Mouse (Mus musculus) forebrain, embryonic 16.5 days (tissue): ENCODE results near the gene Gimap3. TPM values are rescaled to one million over a fixed set of nuclear protein-coding genes. Genes with fewer than 3 reads are reported as not detected.

Source experiments
- ATAC-seq: fragments of 200-750 bp; cut with Nextera tagmentation; 2 replicates; pipeline ENCODE4 v1.8.0; 2017; ENCODE audit warnings: mild to moderate bottlenecking, moderate library complexity
- H3K27ac ChIP-seq: fragments of 300-500 bp; sonication (generic); 2 replicates; pipeline ENCODE4 v1.5.1; 2014; ENCODE audit warnings: low read length, control low read depth
- H3K27me3 ChIP-seq: fragments of 300-500 bp; sonication (generic); replicated peaks from 2 replicates; pipeline ENCODE4 v1.6.1; 2014; ENCODE audit warnings: low read length; ENCODE audit not compliant: control insufficient read depth, insufficient read depth
- H3K36me3 ChIP-seq: fragments of 300-500 bp; sonication (generic); 2 replicates; pipeline ENCODE4 v1.6.1; 2014; ENCODE audit not compliant: control insufficient read depth, insufficient read depth
- H3K4me1 ChIP-seq: fragments of 300-500 bp; sonication (generic); replicated peaks from 2 replicates; pipeline ENCODE4 v1.6.1; 2014; ENCODE audit warnings: low read length; ENCODE audit not compliant: control insufficient read depth, insufficient read depth
- H3K4me2 ChIP-seq: fragments of 300-500 bp; sonication (generic); 2 replicates; pipeline ENCODE4 v1.6.1; 2014; ENCODE audit warnings: mild to moderate bottlenecking, low read length, control low read depth
- H3K4me3 ChIP-seq: fragments of 300-500 bp; sonication (generic); replicated peaks from 2 replicates; pipeline ENCODE4 v1.5.1; 2014; ENCODE audit warnings: mild to moderate bottlenecking, low read length, control low read depth
- H3K9ac ChIP-seq: fragments of 300-500 bp; sonication (generic); replicated peaks from 2 replicates; pipeline ENCODE4 v1.6.1; 2014; ENCODE audit warnings: low read depth, low read length, control low read depth
- H3K9me3 ChIP-seq: fragments of 300-500 bp; sonication (generic); 2 replicates; pipeline ENCODE4 v1.6.1; 2016; ENCODE audit warnings: low read length; ENCODE audit not compliant: control insufficient read depth
- WGBS: fragments of 180-500 bp; shearing (Covaris S2); extraction: QIAGEN DNeasy Blood & Tissue Kit; methylation state at CpG from one replicate; pipeline ENCODE4 v1.1.7; 2014; 5-methylcytosine and 5-hydroxymethylcytosine counted together
- polyA plus RNA-seq: library from polyadenylated mRNA; unstranded; fragments of >200 nt; fragmentation: Nextera tagmentation; extraction: Ambion mirVana; gene quantifications from 2 replicates; pipeline ENCODE4 v1.2.1, GENCODE M21; 2015

Gimap3 gene
- not detected in 2 replicates for polyA plus RNA-seq

DNA sequence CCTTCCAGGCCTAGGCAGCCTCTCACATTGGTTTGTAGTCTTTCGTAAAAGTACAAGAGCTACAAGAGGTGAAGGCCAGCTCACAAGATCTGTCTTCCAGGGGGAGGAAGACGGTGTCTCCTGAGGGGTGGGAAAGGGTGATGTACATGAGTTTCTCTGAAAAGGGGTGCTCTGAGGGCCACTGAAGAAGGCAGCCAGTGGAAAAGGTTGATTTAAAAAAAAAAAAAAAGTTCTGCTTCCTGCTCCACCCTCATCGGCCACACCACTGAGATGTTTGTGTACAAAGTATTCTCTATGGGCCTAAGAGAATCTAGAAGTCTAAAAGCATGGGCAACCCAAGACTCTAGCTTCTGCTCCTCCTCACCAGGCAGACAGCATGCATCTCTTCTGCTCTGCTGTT lies at the start of gene Gimap3:
Gene Gimap3, minus strand, starts transcription at position 156 of the 400 bp plus-strand sequence.
- 94% methylated on average over 3 of the region's 3 CpGs for WGBS

DNA sequence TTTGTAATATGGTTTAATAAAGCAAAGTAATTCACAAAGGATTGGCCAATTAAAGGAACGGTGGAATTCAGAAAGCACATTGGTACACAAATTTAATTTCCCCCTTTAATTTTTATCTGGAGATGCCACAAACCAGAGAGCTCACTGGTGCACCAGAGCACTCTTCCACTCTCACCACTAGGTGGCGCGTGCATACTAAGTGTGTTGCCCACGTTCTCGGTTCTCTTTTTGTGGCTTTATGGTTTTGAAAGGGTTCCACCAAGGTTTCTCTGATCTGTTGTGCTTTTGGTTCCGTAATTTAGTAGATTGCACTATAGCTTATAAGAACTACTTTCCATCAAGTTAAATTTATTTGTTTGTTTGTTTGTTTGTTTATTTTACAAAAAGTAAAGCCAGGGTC lies 47.2 kb upstream of the Gimap3 start:
- ATAC-seq = peak; percentile 57; the same call in 1 of the 2 replicates
- 3% methylated on average over 6 of the region's 6 CpGs for WGBS
- H3K4me3 ChIP-seq = no peak overlapping the region

More for the DNA sequence above, at the start of gene Gimap3:
- H3K9me3 ChIP-seq = no peaks in the 10 kb centered on the region
- H3K27me3 ChIP-seq = no peaks in the 10 kb centered on the region
- H3K9ac ChIP-seq = no peak within 1 kb of the TSS
- no peaks in the 10 kb centered on the region for H3K36me3 ChIP-seq
- no peak within 1 kb of the TSS for H3K4me2 ChIP-seq
- H3K4me3 ChIP-seq = no peak within 1 kb of the TSS
- no peak for ATAC-seq
- H3K4me1 ChIP-seq = no peaks in the 10 kb centered on the region
- H3K27ac ChIP-seq = no peak within 1 kb of the TSS

DNA sequence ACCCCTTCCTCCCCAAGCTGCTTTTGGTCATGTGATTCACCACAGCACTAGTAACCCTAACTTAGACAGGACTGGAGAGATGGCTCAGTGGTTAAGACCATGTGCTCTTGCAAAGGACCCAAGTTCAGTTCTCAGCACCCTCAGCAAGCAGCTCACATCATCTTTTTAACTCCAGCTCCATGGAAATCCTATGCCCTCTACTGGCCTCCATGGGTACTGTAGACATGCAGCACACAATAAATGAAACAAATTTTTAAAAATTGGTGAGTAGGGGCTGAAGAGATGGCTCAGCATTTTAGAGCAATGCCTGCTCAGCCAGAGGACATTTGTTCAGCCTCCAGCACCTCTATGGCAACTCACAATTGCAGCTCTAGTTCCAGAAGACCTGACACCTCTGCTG lies 44.4 kb upstream of the Gimap3 start:
- H3K4me2 ChIP-seq = no peak overlapping the region
- H3K27me3 ChIP-seq = no peaks in the 10 kb centered on the region
- no peaks in the 10 kb centered on the region for H3K36me3 ChIP-seq
- no peaks in the 10 kb centered on the region for H3K9me3 ChIP-seq
- no peak overlapping the region for H3K27ac ChIP-seq
- H3K4me1 ChIP-seq = no peaks in the 10 kb centered on the region
- H3K9ac ChIP-seq = no peak overlapping the region
- no peak overlapping the region for H3K4me3 ChIP-seq
- ATAC-seq = no peak

More for the DNA sequence above, 47.2 kb upstream of the Gimap3 start:
- no peaks in the 10 kb centered on the region for H3K4me1 ChIP-seq
- H3K27me3 ChIP-seq = no peaks in the 10 kb centered on the region
- no peaks in the 10 kb centered on the region for H3K9me3 ChIP-seq
- H3K4me2 ChIP-seq = no peak overlapping the region
- no peaks in the 10 kb centered on the region for H3K36me3 ChIP-seq
- H3K9ac ChIP-seq = no peak overlapping the region
- no peak overlapping the region for H3K27ac ChIP-seq

DNA sequence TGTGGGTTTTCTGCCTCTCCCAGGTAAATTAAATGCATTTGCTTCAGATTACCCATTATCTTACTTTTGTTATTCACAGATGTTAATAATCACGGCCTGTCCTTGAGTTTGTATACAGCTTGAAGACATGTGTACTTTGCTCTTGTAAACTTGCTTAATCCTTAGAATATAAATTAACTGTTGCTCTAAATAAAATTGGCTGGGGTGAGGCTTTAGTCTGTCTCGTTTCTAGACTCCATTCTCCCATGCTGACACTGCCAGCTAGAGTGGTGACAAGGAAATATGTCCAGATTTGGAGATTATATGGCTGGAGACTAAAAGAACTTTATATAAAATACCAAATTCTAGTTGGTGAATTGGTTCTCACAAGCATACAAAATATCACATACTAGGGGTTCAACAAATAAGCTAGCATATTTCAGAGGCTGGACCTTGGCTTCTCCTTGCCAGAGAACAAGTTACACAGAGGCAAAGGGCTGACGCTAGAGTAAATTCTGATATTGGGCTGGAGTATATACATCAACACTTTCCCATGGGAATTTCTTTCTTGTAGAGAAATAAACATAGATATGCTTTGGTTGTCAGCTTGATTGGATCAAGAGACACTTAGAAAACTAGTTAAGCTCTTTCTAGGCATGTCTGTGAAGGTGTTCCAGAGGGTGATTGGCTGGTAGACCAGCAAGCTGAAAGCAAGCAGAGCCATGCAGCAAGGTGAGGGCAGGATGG lies 39.0 kb upstream of the Gimap3 start:
- no peaks in the 10 kb centered on the region for H3K36me3 ChIP-seq
- no peaks in the 10 kb centered on the region for H3K4me1 ChIP-seq
- H3K4me3 ChIP-seq = no peak overlapping the region
- WGBS = 74% methylated on average over 3 of the region's 3 CpGs
- no peak overlapping the region for H3K4me2 ChIP-seq
- no peaks in the 10 kb centered on the region for H3K9me3 ChIP-seq
- H3K9ac ChIP-seq = no peak overlapping the region
- no peaks in the 10 kb centered on the region for H3K27me3 ChIP-seq
- H3K27ac ChIP-seq = no peak overlapping the region
- no peak for ATAC-seq

DNA sequence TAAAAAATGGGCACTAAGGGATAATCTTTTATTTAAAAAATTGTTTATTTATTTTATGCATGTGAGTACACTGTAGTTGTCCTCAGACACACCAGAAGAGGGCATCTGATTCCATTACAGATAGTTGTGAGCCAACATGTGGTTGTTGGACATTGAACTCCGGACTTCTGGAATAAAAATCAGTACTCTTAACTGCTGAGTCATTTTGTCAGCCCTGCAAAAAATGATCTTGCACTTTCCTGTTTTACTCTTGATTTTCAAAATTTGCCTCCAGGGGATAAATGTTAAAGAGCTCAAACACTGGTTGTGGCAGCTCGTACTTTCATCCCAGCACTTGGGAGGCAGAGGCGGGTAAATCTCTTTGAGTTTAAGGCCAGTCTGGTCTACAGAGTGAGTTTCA lies 36.1 kb upstream of the Gimap3 start:
- no peak for ATAC-seq
- Histone ChIP-seq H3K36me3 (no peaks in the 10 kb centered on the region), H3K4me1 (no peaks in the 10 kb centered on the region), H3K27ac (no peak overlapping the region), H3K9ac (no peak overlapping the region), H3K4me2 (no peak overlapping the region), H3K4me3 (no peak overlapping the region), H3K27me3 (no peaks in the 10 kb centered on the region), H3K9me3 (no peaks in the 10 kb centered on the region)
- 96% methylated on average over 3 of the region's 3 CpGs for WGBS

DNA sequence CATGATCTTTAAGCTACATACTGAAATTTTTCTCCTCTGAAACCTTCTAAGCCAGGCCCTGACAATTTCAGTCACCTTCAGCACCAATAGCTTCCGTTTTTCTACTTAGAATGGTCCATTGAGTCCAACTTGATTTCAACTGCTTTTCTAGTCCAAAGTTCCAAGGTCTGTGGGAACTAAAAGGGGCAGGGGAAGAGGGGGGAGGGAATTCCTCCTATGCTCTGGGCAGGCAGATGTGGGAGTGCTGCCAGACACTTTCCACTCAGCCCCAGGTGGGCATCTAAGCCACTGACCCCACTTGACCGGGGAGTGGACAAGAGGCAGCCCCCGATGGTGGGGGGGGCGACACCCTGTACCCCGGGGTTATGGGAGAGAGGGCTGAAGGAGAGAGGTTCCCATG lies 33.7 kb upstream of the Gimap3 start:
- Histone ChIP-seq H3K9me3 (no peaks in the 10 kb centered on the region), H3K36me3 (no peaks in the 10 kb centered on the region), H3K4me2 (no peak overlapping the region), H3K4me3 (no peak overlapping the region), H3K9ac (no peak overlapping the region), H3K4me1 (no peaks in the 10 kb centered on the region), H3K27me3 (no peaks in the 10 kb centered on the region), H3K27ac (no peak overlapping the region)
- 89% methylated on average over 5 of the region's 5 CpGs for WGBS
- no peak for ATAC-seq

DNA sequence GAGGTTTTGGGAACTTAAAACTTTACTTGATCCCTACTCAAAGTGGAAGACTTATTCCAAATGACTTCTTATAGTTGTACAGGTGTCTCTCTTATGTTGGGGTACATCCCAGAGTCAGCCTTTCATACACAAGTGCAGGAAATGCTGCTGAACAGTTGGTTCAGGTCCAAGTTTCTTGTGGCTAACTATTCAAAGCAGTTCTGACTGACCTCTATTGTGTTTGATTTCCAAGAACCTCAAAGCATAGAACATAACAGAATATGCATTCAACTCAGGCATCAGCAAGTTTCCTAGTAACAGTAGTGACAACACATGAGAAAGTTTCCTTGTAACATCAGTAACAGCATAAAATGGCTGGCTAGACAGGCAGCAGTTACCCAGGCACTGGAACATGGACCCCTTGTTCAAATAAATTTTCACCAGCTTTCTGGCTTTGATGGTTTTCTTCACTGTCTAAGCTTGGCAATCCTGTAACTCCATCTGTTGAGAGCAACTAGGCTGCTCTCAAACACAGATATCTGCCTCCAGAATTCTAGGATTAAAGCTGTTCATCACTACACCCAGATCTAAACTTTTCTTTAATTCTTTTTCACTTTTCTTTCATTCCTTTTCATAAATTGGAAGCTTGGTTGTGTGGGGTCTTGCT lies 32.9 kb upstream of the Gimap3 start:
- Histone ChIP-seq H3K4me2 (no peak overlapping the region), H3K4me3 (no peak overlapping the region), H3K36me3 (no peaks in the 10 kb centered on the region), H3K4me1 (no peaks in the 10 kb centered on the region), H3K27ac (no peak overlapping the region), H3K9me3 (no peaks in the 10 kb centered on the region), H3K9ac (no peak overlapping the region), H3K27me3 (no peaks in the 10 kb centered on the region)
- no peak for ATAC-seq

DNA sequence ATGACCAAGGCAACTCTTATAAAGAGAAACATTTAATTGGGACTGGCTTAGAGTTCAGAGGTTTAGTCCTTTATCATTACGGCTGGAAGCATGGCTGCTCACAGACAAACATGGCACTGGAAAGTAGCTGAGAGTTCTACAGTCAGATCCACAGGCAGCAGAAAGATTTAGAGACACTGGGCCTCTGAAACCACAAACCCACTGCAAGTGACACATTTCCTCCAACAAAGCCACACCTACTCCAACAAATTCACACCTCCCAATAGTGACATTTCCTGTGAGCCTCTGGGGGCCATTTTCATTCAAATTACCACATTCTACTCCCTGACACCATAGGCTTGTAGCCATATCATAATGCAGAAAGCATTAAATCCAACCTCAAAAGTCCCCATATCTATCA lies 31.2 kb upstream of the Gimap3 start:
- no peak for ATAC-seq
- Histone ChIP-seq H3K9me3 (no peaks in the 10 kb centered on the region), H3K4me2 (no peak overlapping the region), H3K27ac (no peak overlapping the region), H3K27me3 (no peaks in the 10 kb centered on the region), H3K4me3 (no peak overlapping the region), H3K36me3 (no peaks in the 10 kb centered on the region), H3K9ac (no peak overlapping the region), H3K4me1 (no peaks in the 10 kb centered on the region)
- 88% methylated on average over 1 of the region's 1 CpGs for WGBS

DNA sequence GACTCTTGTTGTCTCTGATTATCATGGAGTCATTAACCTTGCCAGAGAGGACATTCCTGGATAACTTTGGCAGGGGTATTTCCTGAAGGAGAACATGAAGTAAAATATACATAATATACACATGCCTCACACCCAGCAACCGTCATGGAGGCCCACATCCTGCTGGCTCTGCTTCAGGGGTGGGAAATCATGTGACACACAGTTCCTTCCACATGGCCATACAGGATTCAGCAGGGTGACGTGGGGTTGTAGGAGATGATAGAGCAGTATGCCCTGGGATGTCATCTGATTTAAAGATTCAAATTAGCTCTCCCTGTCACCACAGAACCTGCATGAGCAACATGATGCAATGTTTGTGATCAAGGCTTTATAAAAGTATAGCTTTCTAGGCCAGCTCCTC lies 17.2 kb upstream of the Gimap3 start:
- Histone ChIP-seq H3K4me2 (no peak overlapping the region), H3K4me1 (no peaks in the 10 kb centered on the region), H3K9ac (no peak overlapping the region), H3K36me3 (no peaks in the 10 kb centered on the region), H3K4me3 (no peak overlapping the region), H3K27ac (no peak overlapping the region), H3K27me3 (no peaks in the 10 kb centered on the region), H3K9me3 (no peaks in the 10 kb centered on the region)
- ATAC-seq = no peak
- WGBS = 84% methylated on average over 2 of the region's 2 CpGs
